Mouse (Mus musculus) heart, postnatal 0 days (tissue): Measurements from ENCODE around the gene Trpv4.

ENCODE experiments used
- CTCF ChIP-seq: IDR thresholded peaks from 2 replicates; pipeline ENCODE4 v1.5.1; 2016; ENCODE audit warnings: antibody characterized with exemption, control low read depth, low read depth
- EP300 ChIP-seq: IDR thresholded peaks from 2 replicates; pipeline ENCODE4 v1.6.1; 2016; ENCODE audit warnings: antibody characterized with exemption, low read depth

- TF ChIP-seq CTCF (no peak), EP300 (no peak)
These were observed 795 bp downstream of the Trpv4 start for GRCm38 (mm10) chr5:114657426-114657825.
